Mouse (Mus musculus) hindbrain, embryonic 10.5 days (tissue): ENCODE measurements around the gene Prmt1. TPM values are rescaled to one million over a fixed set of nuclear protein-coding genes. Genes with fewer than 3 reads are reported as not detected.

ENCODE experiments used
- DNase-seq: peaks from one replicate; pipeline ENCODE4 v3.0.0-alpha.2; 2017; ENCODE audit warnings: low spot score
- H3K27ac ChIP-seq: fragments of 300-500 bp; sonication (generic); 2 replicates; pipeline ENCODE4 v1.5.1; 2016; ENCODE audit warnings: mild to moderate bottlenecking, moderate library complexity
- H3K27me3 ChIP-seq: fragments of 300-500 bp; sonication (generic); 2 replicates; pipeline ENCODE4 v1.6.1; 2016; ENCODE audit warnings: mild to moderate bottlenecking; ENCODE audit not compliant: poor library complexity, insufficient read depth, severe bottlenecking
- H3K36me3 ChIP-seq: fragments of 300-500 bp; sonication (generic); 2 replicates; pipeline ENCODE4 v1.6.1; 2016; ENCODE audit warnings: mild to moderate bottlenecking, moderate library complexity
- H3K4me1 ChIP-seq: fragments of 300-500 bp; sonication (generic); replicated peaks from 2 replicates; pipeline ENCODE4 v1.6.1; 2016; ENCODE audit warnings: mild to moderate bottlenecking
- H3K4me3 ChIP-seq: fragments of 300-500 bp; sonication (generic); 2 replicates; pipeline ENCODE4 v1.5.1; 2016; ENCODE audit warnings: mild to moderate bottlenecking, moderate library complexity
- H3K9me3 ChIP-seq: fragments of 300-500 bp; sonication (generic); 2 replicates; pipeline ENCODE4 v1.6.1; 2016; ENCODE audit warnings: mild to moderate bottlenecking, moderate library complexity
- WGBS: fragments of 180-500 bp; shearing (Covaris S2); methylation state at CpG from one replicate; pipeline ENCODE4 v1.1.7; 2016; 5-methylcytosine and 5-hydroxymethylcytosine counted together
- polyA plus RNA-seq: library from polyadenylated mRNA; unstranded; fragments of >200 nt; fragmentation: Nextera tagmentation; extraction: Ambion mirVana; gene quantifications from 2 replicates; pipeline ENCODE4 v1.2.1, GENCODE M21; 2016

Prmt1 gene
- polyA plus RNA-seq, 1 experiment from 2014 or later = 843 TPM

GRCm38 (mm10) chr7:44984833-44985164 is 1.6 kb downstream of the Prmt1 start:
- DNase-seq = no peak
- H3K9me3 ChIP-seq = no peaks in the 10 kb centered on the region
- H3K4me3 ChIP-seq = peak overlapping the region; percentile 95
- WGBS = 55% methylated on average over 3 of the region's 3 CpGs
- peaks cover 43% of the 10 kb centered on the region for H3K4me1 ChIP-seq
- no peaks in the 10 kb centered on the region for H3K27me3 ChIP-seq
- peak overlapping the region; percentile 99 for H3K27ac ChIP-seq
- H3K36me3 ChIP-seq = peaks cover 60% of the 10 kb centered on the region

DNA sequence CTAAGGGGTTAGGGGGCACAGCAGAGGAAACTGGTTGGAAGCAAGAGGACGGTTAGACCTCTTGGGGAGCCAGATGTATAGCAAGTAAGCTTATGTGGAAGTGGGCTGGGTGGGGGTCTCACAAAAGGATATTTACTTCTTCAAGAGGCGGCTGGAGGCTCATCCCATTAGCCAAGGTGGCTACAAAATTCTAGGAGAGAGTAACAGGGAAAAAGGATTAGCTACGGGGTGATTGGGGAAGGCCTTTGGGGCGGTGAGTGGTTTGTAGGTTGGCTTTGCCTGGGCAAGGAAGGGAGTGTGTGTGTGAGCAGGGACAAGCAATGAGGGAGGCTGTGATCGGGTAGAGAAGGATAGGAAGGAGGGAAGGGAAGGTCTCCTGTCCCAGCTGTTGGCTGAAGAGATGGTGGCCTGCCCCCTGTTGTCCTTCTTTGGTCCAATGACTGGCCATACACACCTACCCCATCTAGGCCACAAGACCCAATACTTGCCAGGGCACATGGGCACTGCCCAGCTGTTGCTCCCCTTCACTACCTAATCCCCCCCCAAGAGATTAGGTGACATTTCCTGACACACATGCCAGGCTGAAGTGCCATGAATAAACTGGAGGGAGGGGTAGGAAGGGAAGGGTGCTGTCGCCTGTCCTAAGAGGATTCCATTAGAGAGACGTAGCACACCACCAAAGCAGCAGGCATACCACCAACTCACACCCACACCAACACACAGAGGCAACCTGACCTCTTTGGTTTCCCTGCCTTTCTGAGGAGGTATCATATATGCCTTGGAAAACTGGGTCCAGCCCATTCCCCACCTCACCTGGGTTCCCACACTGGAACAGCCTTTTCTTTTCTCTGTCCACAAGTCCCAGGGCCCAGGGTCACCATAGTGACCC is 2.2 kb downstream of the Prmt1 start:
- Histone ChIP-seq H3K27ac (peak overlapping the region; percentile 99), H3K4me1 (peaks cover 40% of the 10 kb centered on the region), H3K4me3 (peak overlapping the region; percentile 95), H3K27me3 (no peaks in the 10 kb centered on the region), H3K36me3 (peaks cover 60% of the 10 kb centered on the region), H3K9me3 (no peaks in the 10 kb centered on the region)
- no peak for DNase-seq
- WGBS = 82% methylated on average over 7 of the region's 7 CpGs

GRCm38 (mm10) chr7:44983085-44983484 is 3.3 kb downstream of the Prmt1 start:
- H3K36me3 ChIP-seq = peaks cover 66% of the 10 kb centered on the region
- no peaks in the 10 kb centered on the region for H3K9me3 ChIP-seq
- H3K4me1 ChIP-seq = peaks cover 32% of the 10 kb centered on the region
- H3K4me3 ChIP-seq = peak overlapping the region; percentile 33
- H3K27me3 ChIP-seq = no peaks in the 10 kb centered on the region
- WGBS = 37% methylated on average over 6 of the region's 6 CpGs
- DNase-seq = peak; percentile 89
- no peak overlapping the region for H3K27ac ChIP-seq

DNA sequence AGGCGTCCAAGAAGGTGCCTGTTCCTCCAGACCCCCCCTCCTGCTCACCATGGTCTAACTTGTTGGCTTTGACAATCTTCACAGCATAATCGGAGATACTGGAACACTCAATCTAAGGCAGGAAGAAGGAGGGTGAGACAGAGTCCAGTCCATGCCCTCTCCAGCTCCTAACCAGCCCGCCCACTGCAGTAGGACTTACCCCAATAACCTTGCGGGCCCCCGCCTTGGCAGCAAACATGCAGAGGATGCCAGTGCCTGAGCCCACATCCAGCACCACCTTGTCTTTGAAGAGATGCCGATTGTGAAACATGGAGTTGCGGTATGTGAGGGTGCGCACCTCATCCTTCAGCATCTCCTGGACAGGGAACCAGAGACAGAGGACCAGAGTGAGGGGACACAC is 4.8 kb downstream of the Prmt1 start:
- Histone ChIP-seq H3K4me3 (no peak overlapping the region), H3K9me3 (no peaks in the 10 kb centered on the region), H3K27ac (no peak overlapping the region), H3K36me3 (peaks cover 80% of the 10 kb centered on the region), H3K27me3 (no peaks in the 10 kb centered on the region), H3K4me1 (peaks cover 26% of the 10 kb centered on the region)
- no peak for DNase-seq
- WGBS = 94% methylated on average over 8 of the region's 8 CpGs

DNA sequence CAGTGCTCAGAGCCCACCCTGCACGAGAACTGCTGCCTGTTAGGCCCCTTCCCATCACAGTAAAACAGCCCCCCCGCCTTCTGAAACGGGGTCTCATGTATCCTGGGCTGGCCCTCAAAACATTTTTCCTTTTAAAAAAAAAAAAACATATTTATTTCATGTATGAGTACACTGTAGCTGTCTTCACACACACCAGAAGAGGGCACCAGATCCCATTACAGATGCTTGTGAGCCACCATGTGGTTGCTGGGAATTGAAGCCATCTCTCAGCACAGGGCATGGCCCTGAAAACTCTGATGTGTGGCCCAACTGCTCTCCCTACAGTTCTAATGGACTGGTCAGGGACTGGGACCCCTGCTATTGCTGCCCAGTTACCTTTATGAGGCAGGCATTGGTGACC is 8.1 kb downstream of the Prmt1 start:
- Histone ChIP-seq H3K27ac (no peak overlapping the region), H3K36me3 (peaks cover 82% of the 10 kb centered on the region), H3K4me3 (no peak overlapping the region)

GRCm38 (mm10) chr7:44975117-44975419 is 11.3 kb downstream of the Prmt1 start:
- H3K27ac ChIP-seq = peak overlapping the region; percentile 75
- H3K27me3 ChIP-seq = no peaks in the 10 kb centered on the region
- 25% methylated on average over 6 of the region's 6 CpGs for WGBS
- peaks cover 46% of the 10 kb centered on the region for H3K4me1 ChIP-seq
- peak overlapping the region; percentile 61; the same call in 1 of the 2 replicates for H3K4me3 ChIP-seq
- H3K36me3 ChIP-seq = peaks cover 51% of the 10 kb centered on the region
- no peaks in the 10 kb centered on the region for H3K9me3 ChIP-seq
- DNase-seq = peak; percentile 17

More for the DNA sequence above, 8.1 kb downstream of the Prmt1 start:
- no peaks in the 10 kb centered on the region for H3K27me3 ChIP-seq
- WGBS = 93% methylated on average over 3 of the region's 3 CpGs
- DNase-seq = no peak
- peaks cover 26% of the 10 kb centered on the region for H3K4me1 ChIP-seq
- no peaks in the 10 kb centered on the region for H3K9me3 ChIP-seq

DNA sequence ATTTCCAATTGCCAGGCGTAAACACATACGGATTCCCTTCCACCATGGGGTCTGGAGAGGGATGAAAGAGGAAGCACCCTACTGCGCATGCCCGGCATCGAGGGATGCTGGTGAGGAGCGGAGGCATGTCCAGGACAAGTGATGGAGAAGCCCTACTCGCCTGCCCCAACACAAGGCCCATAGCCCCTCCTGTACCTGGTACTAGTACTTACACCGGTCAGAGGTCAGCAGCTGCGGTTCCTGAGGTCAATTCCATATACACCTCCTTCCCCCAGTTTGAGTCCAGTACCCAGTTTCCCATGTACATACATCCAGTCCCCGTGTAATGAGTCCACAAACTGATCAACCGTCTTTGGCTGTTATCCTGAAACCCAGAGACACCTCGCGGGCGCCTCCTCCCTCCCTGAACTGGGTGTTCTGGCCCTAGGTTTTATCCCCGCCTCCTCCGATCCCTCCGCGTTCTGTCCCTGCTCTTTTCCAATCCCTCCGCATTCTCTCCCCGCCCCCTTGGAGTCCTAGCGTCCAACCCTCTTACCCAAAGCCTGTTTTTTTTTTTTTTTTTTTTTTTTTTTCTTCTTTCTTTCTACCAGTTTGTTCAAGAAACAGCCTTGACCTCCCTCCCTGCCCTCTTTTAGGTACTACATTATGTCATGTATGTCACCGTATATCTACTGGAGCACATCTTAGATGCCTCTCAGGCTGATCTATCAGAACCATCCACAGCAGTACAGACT is 11.8 kb downstream of the Prmt1 start, which contains the start of gene Cpt1c:
Gene Cpt1c (minus strand): TSS at position 469 of the 734 bp plus-strand sequence.
- peaks cover 51% of the 10 kb centered on the region for H3K4me1 ChIP-seq
- peak; percentile 84 for DNase-seq
- H3K4me3 ChIP-seq = peak within 1 kb of the TSS; percentile 61
- H3K9me3 ChIP-seq = no peaks in the 10 kb centered on the region
- H3K36me3 ChIP-seq = peaks cover 46% of the 10 kb centered on the region
- H3K27ac ChIP-seq = peak within 1 kb of the TSS; percentile 91
- WGBS = 1% methylated on average over 22 of the region's 22 CpGs
- H3K27me3 ChIP-seq = no peaks in the 10 kb centered on the region

DNA sequence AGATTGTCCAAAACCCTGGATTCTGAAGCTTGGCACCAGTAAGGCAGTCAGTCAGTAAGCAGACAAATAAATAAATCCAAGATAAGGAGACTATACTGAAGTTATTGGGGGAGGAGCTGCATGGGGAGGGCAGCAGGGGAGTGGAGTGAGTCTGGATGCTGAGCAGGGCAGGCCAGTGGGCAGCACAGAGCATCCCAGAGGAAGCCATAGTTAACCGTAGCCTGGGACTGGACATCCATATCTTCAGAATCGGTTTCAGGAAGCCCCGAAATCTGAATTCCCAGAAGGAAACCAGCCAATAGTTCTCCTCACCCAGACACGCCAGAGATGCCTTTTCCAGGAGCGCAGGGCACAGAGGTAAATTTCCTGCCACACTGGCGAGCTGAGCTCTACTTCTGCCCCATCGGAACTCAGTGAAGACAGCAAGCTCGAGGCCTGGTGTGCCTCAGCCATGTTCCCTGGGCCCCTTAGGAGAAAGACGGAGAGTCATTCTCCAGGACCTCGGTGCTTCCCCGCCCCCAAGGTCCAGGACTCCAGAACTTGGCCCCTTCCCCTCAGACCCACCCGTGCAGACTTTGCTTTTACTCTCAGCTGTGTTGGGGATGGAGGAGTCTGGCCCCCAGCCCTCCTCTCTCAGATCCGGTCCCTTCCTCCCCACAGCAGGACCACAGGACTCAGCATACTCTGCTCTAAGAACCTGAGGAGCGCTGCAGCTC is 12.8 kb downstream of the Prmt1 start:
- H3K27ac ChIP-seq = peak overlapping the region; percentile 91
- DNase-seq = peak; percentile 25
- H3K4me3 ChIP-seq = peak overlapping the region; percentile 61
- H3K36me3 ChIP-seq = peaks cover 36% of the 10 kb centered on the region
- WGBS = 41% methylated on average over 14 of the region's 14 CpGs
- H3K4me1 ChIP-seq = peaks cover 52% of the 10 kb centered on the region
- no peaks in the 10 kb centered on the region for H3K27me3 ChIP-seq
- H3K9me3 ChIP-seq = no peaks in the 10 kb centered on the region

DNA sequence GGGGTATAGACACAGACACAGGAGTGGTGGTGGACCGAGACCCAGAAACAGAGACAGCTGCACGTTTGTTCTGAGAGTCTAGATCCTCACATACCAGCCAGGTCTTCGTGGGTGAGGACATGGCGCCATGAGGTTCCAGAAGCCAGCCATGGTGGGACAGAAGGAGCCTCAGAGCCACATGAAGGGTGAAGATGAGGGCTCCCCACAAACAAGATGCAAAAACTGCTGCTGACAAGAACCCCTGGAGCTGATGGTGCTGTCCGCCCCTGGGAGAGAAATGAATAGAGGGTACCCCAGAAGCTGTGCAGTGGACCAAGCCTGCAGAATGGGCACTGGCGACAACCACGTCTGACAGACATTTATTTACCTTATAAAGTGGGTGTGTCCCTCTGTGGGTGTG is 15.2 kb downstream of the Prmt1 start:
- no peak for DNase-seq
- WGBS = 77% methylated on average over 7 of the region's 7 CpGs
- Histone ChIP-seq H3K27me3 (no peaks in the 10 kb centered on the region), H3K9me3 (no peaks in the 10 kb centered on the region), H3K4me1 (peaks cover 52% of the 10 kb centered on the region), H3K36me3 (peaks cover 26% of the 10 kb centered on the region), H3K27ac (peak overlapping the region; percentile 93), H3K4me3 (peak overlapping the region; percentile 67)

DNA sequence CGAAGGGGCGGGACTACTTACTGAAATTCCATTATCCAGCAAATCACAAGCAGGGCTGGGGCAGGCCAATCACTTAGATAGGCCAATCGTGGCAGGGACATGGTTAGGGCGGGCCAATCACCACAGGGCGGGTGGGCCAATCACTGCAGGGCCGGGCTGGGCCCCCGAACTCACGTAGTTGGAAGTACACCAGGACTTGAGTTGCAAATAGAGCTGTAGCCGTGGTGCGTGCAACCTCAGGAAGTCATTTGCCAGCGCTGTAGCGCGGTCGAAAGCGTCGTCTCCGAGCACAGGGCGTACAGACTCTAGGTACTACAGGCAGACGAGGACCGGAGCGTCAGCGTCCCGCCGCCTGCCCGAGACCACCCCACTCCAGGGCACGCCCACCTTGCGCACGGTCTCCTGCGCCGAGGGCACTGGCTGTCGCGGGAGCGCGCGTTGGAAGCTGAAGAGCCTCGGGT is 16.1 kb downstream of the Prmt1 start:
- Histone ChIP-seq H3K27ac (peak overlapping the region; percentile 93), H3K36me3 (peaks cover 26% of the 10 kb centered on the region), H3K9me3 (no peaks in the 10 kb centered on the region), H3K4me1 (peaks cover 48% of the 10 kb centered on the region), H3K27me3 (no peaks in the 10 kb centered on the region), H3K4me3 (peak overlapping the region; percentile 67)
- WGBS = under 1% methylated on average over 36 of the region's 36 CpGs
- DNase-seq = peak; percentile 95

- no peak overlapping the region for H3K27ac ChIP-seq
- DNase-seq = no peak
- peaks cover 22% of the 10 kb centered on the region for H3K4me1 ChIP-seq
- WGBS = 77% methylated on average over 15 of the region's 15 CpGs
- H3K4me3 ChIP-seq = no peak overlapping the region
- no peaks in the 10 kb centered on the region for H3K27me3 ChIP-seq
- H3K9me3 ChIP-seq = no peaks in the 10 kb centered on the region
- H3K36me3 ChIP-seq = peaks cover 52% of the 10 kb centered on the region
Measured at GRCm38 (mm10) chr7:44966638-44967037, 19.7 kb downstream of the Prmt1 start.

DNA sequence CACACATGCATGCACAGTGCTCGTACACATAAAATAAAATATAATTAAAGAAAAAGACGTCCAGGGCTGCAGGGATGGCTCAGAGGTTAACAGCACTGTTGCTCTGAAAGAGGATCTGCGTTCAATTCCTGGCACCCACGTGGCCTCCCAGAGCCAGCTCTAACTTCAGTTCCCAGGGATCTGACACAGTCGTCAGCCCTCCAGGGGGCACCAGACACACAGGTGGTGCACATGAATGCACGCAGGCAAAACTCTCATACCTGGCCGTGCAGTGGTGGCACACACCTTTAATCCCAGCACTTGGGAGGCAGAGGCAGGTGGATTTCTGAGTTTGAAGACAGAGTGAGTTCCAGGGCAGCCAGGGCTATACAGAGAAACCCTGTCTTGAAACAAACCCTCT is 20.4 kb downstream of the Prmt1 start:
- WGBS = 83% methylated on average over 7 of the region's 7 CpGs
- Histone ChIP-seq H3K9me3 (no peaks in the 10 kb centered on the region), H3K4me3 (no peak overlapping the region), H3K4me1 (peaks cover 15% of the 10 kb centered on the region), H3K27me3 (no peaks in the 10 kb centered on the region), H3K27ac (no peak overlapping the region), H3K36me3 (peaks cover 59% of the 10 kb centered on the region)
- DNase-seq = no peak
